Mouse (Mus musculus) liver, embryonic 14.5 days (tissue): ENCODE data around the gene Slc22a16.

Experiments
- CTCF ChIP-seq: IDR thresholded peaks from 2 replicates; pipeline ENCODE4 v1.5.1; 2016; ENCODE audit warnings: antibody characterized with exemption, low read depth, control low read depth
- EP300 ChIP-seq: IDR thresholded peaks from 2 replicates; pipeline ENCODE4 v1.6.1; 2016; ENCODE audit warnings: antibody characterized with exemption, low read depth

DNA sequence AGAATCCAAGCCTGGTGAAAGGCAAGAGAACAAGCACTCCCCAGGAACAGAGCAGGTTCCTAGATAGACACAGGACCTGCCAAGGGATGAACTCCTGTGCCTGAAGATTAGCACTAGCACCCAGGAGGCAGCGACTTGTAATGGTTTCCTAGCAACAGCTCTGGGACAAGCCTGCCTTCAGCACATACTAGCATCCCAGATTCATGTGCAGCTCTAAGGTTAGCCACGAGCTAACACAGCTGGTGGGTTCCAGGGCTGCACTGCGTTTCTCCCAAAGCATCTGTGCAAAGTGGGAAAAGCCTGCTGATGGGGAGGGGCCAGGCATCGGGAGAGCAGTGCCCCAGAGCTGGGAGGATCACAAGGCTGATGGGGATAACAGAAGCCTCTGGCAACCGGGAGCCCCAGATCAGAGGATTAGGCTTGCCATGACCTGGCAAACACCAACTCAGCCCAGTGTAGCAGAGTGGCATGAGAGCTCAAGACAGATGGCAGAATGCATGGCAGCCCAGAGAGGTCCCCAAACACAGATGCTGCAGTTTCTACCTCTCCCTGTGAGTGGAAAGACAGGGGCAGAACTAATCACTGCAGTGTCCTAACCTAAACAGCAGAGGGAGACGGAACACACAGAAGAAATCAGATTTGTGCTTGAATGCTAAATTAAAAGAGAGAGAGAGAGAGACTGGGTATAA is 34.7 kb downstream of the Slc22a16 start:
- TF ChIP-seq CTCF (peak; percentile 10; the same call in 1 of the 2 replicates), EP300 (no peak)
